Mouse (Mus musculus): Measurements from ENCODE around the gene Hras.

The Hras gene

GRCm38 (mm10) chr7:141144650-141145049 is 49.2 kb downstream of the Hras start:
- in situ Hi-C loops (cut with MboI; ENCODE audit: unreplicated experiment in 2 of 2): no loop called here

- in situ Hi-C loops (cut with MboI; ENCODE audit: unreplicated experiment in 2 of 2): no loop called here
These were observed 49.9 kb downstream of the Hras start for GRCm38 (mm10) chr7:141143861-141144260.

- in situ Hi-C loops (cut with MboI; ENCODE audit: unreplicated experiment in 2 of 2): no loop called here
These were observed 50.7 kb downstream of the Hras start for GRCm38 (mm10) chr7:141143112-141143511.

GRCm38 (mm10) chr7:141141326-141141725 is 52.5 kb downstream of the Hras start:
- in situ Hi-C loops (cut with MboI; ENCODE audit: unreplicated experiment in 2 of 2): no loop called here

All from v-Abl transformed pro-B cells (cell line).